Mouse (Mus musculus): ENCODE data around the gene B3galt4. TPM values are rescaled to one million over a fixed set of nuclear protein-coding genes. Genes with fewer than 3 reads are reported as not detected.

The B3galt4 gene
- total and polyA plus RNA-seq, 3 experiments, result 2.2 to 2.9 TPM; not detected in 1

- Histone ChIP-seq H3K9me3 (replicated peaks; ENCODE audit: insufficient read depth, low read length) (no peaks in the 10 kb centered on the region), H3K4me1 (ENCODE audit: control insufficient read depth in 1 of 2, insufficient read depth in 2 of 2, low read length in 2 of 2) (no peaks in the 10 kb centered on the region), H3K27ac (ENCODE audit: control insufficient read depth, low read depth, low read length) (no peak overlapping the region), H3K79me2 (ENCODE audit: control insufficient read depth, insufficient read depth, low read length, poor library complexity) (no peaks in the 10 kb centered on the region; the same call in 1 of the 2 replicates), H3K9ac (ENCODE audit: control insufficient read depth, low read depth, low read length, poor library complexity, severe bottlenecking) (no peak overlapping the region), H3K36me3 (ENCODE audit: control insufficient read depth in 1 of 2, insufficient read depth in 2 of 2, low read length in 2 of 2) (no peaks in the 10 kb centered on the region; a peak in 1 of 4 replicates), H3K27me3 (ENCODE audit: control insufficient read depth in 1 of 2, insufficient read depth in 2 of 2, low read length in 2 of 2) (no peaks in the 10 kb centered on the region), H3K4me3 (ENCODE audit: control insufficient read depth in 1 of 2, insufficient read depth in 1 of 2, low read depth in 2 of 2, low read length in 2 of 2) (no peak overlapping the region)
- no peak for TF ChIP-seq CTCF (IDR thresholded peaks at IDR 0.05 in 2 of 3, conservative IDR thresholded peaks at IDR 0.05 in 1 of 3; ENCODE audit: control insufficient read depth in 1 of 3, insufficient read depth in 1 of 3, low read depth in 2 of 3, low read length in 3 of 3, poor library complexity in 1 of 3, severe bottlenecking in 1 of 3)
- no peak for TF ChIP-seq KAT2A (conservative IDR thresholded peaks at IDR 0.05; ENCODE audit: low read depth, low read length)
- TF ChIP-seq ZMIZ1 (IDR thresholded peaks at IDR 0.05; ENCODE audit: low read depth, low read length), result no peak
- TF ChIP-seq NRF1 (IDR thresholded peaks at IDR 0.05; ENCODE audit: insufficient read depth, low read depth, low read length, poor library complexity, severe bottlenecking), result no peak
- no peak for TF ChIP-seq RCOR1 (IDR thresholded peaks at IDR 0.05; ENCODE audit: low read depth, low read length)
- no peak for TF ChIP-seq ZKSCAN1 (IDR thresholded peaks at IDR 0.05; ENCODE audit: low read depth, low read length)
- TF ChIP-seq SMC3 (IDR thresholded peaks at IDR 0.05; ENCODE audit: low read depth, low read length), result no peak
- no peak for TF ChIP-seq POLR2AphosphoS2 (IDR thresholded peaks at IDR 0.05; ENCODE audit: low read length)
- TF ChIP-seq POLR2AphosphoS5 (IDR thresholded peaks at IDR 0.05; ENCODE audit: borderline replicate concordance, low read depth, low read length), result no peak
- no peak for TF ChIP-seq UBTF (IDR thresholded peaks at IDR 0.05; ENCODE audit: borderline replicate concordance, insufficient read depth, low read depth, low read length)
- no peak for TF ChIP-seq GABPA (IDR thresholded peaks at IDR 0.05; ENCODE audit: low read depth, low read length)
- no peak for TF ChIP-seq GATA1 (IDR thresholded peaks at IDR 0.05; ENCODE audit: low read depth, low read length)
- TF ChIP-seq TAL1 (IDR thresholded peaks at IDR 0.05; ENCODE audit: low read length), result no peak
- no peak for TF ChIP-seq EP300 (IDR thresholded peaks at IDR 0.05; ENCODE audit: low read depth in 1 of 2, low read length in 2 of 2)
- no peak for TF ChIP-seq CHD2 (IDR thresholded peaks at IDR 0.05; ENCODE audit: low read length)
- TF ChIP-seq USF2 (IDR thresholded peaks at IDR 0.05; ENCODE audit: borderline replicate concordance in 1 of 2, insufficient read depth in 1 of 2, low read depth in 1 of 2, low read length in 2 of 2), result no peak
- no peak for TF ChIP-seq JUND (IDR thresholded peaks at IDR 0.05; ENCODE audit: low read depth, low read length)
- no peak for TF ChIP-seq USF1 (IDR thresholded peaks at IDR 0.05; ENCODE audit: low read depth, low read length)
- no peak for TF ChIP-seq ZC3H11A (IDR thresholded peaks at IDR 0.05; ENCODE audit: low read depth, low read length)
- DNase-seq (ENCODE audit: low read depth, low spot score), result no peak
Observed at GRCm38 (mm10) chr17:33962876-33963275, 11.6 kb upstream of the B3galt4 start.

DNA sequence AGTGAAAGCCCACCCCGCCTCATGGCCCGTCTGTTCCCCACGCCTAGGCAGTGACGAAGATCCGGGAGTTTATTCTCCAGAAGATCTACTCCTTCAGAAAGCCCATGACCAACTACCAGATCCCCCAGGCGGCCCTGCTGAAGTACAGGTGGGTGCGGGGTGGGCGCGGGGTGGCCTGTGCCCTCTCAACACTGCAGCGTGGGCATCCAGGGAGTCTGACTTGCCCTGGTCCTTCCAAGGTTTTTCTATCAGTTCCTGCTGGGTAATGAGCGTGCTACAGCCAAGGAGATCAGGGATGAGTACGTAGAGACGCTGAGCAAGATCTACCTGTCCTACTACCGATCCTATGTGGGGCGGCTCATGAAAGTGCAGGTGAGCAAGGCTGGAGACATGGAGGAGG is 8.7 kb upstream of the B3galt4 start:
- no peak overlapping the region for H3K9ac ChIP-seq (ENCODE audit: control insufficient read depth, low read depth, low read length, poor library complexity, severe bottlenecking)
- TF ChIP-seq CTCF (IDR thresholded peaks at IDR 0.05 in 2 of 3, conservative IDR thresholded peaks at IDR 0.05 in 1 of 3; ENCODE audit: control insufficient read depth in 1 of 3, insufficient read depth in 1 of 3, low read depth in 2 of 3, low read length in 3 of 3, poor library complexity in 1 of 3, severe bottlenecking in 1 of 3) (no peak), MYC (IDR thresholded peaks at IDR 0.05; ENCODE audit: low read depth, low read length) (no peak), ZKSCAN1 (IDR thresholded peaks at IDR 0.05; ENCODE audit: low read depth, low read length) (no peak), MXI1 (IDR thresholded peaks at IDR 0.05; ENCODE audit: low read depth, low read length) (no peak), MAFK (IDR thresholded peaks at IDR 0.05; ENCODE audit: borderline replicate concordance, low read depth, low read length) (no peak), MEF2A (IDR thresholded peaks at IDR 0.05; ENCODE audit: extremely low read depth, insufficient replicate concordance, low read depth, low read length, poor library complexity, severe bottlenecking) (no peak), EP300 (IDR thresholded peaks at IDR 0.05; ENCODE audit: low read depth in 1 of 2, low read length in 2 of 2) (no peak), GATA1 (IDR thresholded peaks at IDR 0.05; ENCODE audit: low read depth, low read length) (no peak), RAD21 (IDR thresholded peaks at IDR 0.05; ENCODE audit: low read depth, low read length) (no peak), RCOR1 (IDR thresholded peaks at IDR 0.05; ENCODE audit: low read depth, low read length) (no peak), ZNF384 (IDR thresholded peaks at IDR 0.05; ENCODE audit: low read depth, low read length) (no peak), KAT2A (conservative IDR thresholded peaks at IDR 0.05; ENCODE audit: low read depth, low read length) (no peak), MAZ (IDR thresholded peaks at IDR 0.05; ENCODE audit: low read depth, low read length) (no peak), CHD1 (IDR thresholded peaks at IDR 0.05; ENCODE audit: low read depth, low read length) (no peak), NELFE (IDR thresholded peaks at IDR 0.05; ENCODE audit: low read depth, low read length) (no peak), POLR2AphosphoS5 (IDR thresholded peaks at IDR 0.05; ENCODE audit: borderline replicate concordance, low read depth, low read length) (no peak), BHLHE40 (IDR thresholded peaks at IDR 0.05; ENCODE audit: borderline replicate concordance, low read depth, low read length) (no peak), SIN3A (IDR thresholded peaks at IDR 0.05; ENCODE audit: low read length) (no peak)
- H3K9me3 ChIP-seq (replicated peaks; ENCODE audit: insufficient read depth, low read length), result no peaks in the 10 kb centered on the region
- H3K36me3 ChIP-seq (ENCODE audit: control insufficient read depth in 1 of 2, insufficient read depth in 2 of 2, low read length in 2 of 2), result peaks cover 0 to 5% of the 10 kb centered on the region in 2 experiments; a peak in 3 of 4 replicates
- no peak for DNase-seq (ENCODE audit: low read depth, low spot score)
- no peaks in the 10 kb centered on the region for H3K4me1 ChIP-seq (ENCODE audit: control insufficient read depth in 1 of 2, insufficient read depth in 2 of 2, low read length in 2 of 2)
- H3K27me3 ChIP-seq (ENCODE audit: control insufficient read depth in 1 of 2, insufficient read depth in 2 of 2, low read length in 2 of 2), result no peaks in the 10 kb centered on the region
- no peak overlapping the region for H3K4me3 ChIP-seq (ENCODE audit: control insufficient read depth in 1 of 2, insufficient read depth in 1 of 2, low read depth in 2 of 2, low read length in 2 of 2)
- H3K27ac ChIP-seq (ENCODE audit: control insufficient read depth, low read depth, low read length), result no peak overlapping the region
- H3K79me2 ChIP-seq (ENCODE audit: control insufficient read depth, insufficient read depth, low read length, poor library complexity), result peaks cover 15% of the 10 kb centered on the region
